Mouse (Mus musculus): Measurements from ENCODE around the gene Tymp.

DNA sequence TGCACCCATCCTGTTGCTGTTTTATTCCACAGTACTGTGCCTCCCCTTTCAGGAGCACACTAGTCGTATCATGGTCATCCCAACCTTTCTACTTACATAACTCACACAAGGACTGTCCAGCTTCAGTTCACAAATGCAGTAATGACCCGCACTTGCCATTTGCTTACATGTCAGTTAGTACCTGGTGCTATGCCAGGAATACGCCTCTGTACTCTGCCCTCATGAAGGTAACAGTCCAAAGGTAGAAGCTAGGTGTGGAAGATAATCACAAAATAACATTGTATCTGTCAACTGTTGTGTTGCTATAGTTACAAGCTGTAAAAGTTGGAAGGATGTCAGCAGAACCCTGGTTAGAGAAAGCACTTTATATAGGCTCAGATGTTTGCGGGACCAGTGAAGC, 20.0 kb upstream of the Tymp start:
- TF ChIP-seq POLR2A (IDR thresholded peaks at IDR 0.05; ENCODE audit: low read depth, low read length) (no peak), CTCF (IDR thresholded peaks at IDR 0.05; ENCODE audit: extremely low read depth, insufficient read depth, insufficient read length, insufficient replicate concordance) (no peak)
